Mouse (Mus musculus) ES-Bruce4 (cell line): ENCODE measurements around the gene Rtkn2.

Experiments used
- CTCF ChIP-seq: IDR thresholded peaks from one replicate; pipeline ENCODE4 v1.8.1; 2011; ENCODE audit warnings: low read depth, low read length
- POLR2A ChIP-seq: IDR thresholded peaks from one replicate; pipeline ENCODE4 v1.8.1; 2011; ENCODE audit warnings: low read length; ENCODE audit not compliant: insufficient read depth

DNA sequence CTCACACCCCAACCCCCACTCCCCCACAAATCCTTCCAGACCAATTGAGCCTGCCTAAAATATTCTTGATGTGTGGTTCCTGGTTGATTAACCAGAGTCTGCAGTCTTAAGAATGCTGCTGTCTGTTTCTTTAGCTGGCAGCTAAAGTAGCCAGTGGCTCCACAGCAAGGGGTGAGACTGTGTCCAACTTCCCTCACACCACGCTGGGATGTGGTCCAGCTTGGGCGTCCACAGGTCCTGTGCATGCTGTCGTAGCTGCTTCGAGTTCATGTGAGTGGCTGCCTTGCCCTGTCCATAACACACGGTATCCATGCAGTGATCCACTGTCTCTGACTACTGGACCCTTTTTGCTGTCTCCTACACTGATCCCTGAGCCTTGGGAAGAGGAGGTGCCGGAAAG is 27.7 kb downstream of the Rtkn2 start:
- TF ChIP-seq CTCF (no peak), POLR2A (no peak)
